Mouse (Mus musculus) kidney, adult 11 months (tissue): ENCODE results near the gene Rnf41.

ENCODE experiments used
- DNase-seq: peaks from one replicate; pipeline ENCODE4 v3.0.0; 2022

Rnf41 gene

GRCm38 (mm10) chr10:128388941-128389340, 22.5 kb upstream of the Rnf41 start:
- no peak for DNase-seq

- DNase-seq = no peak
These were observed 21.9 kb upstream of the Rnf41 start for GRCm38 (mm10) chr10:128389570-128389969.

GRCm38 (mm10) chr10:128390366-128390765, 21.1 kb upstream of the Rnf41 start:
- DNase-seq = no peak

GRCm38 (mm10) chr10:128391850-128392249, 19.6 kb upstream of the Rnf41 start:
- DNase-seq = no peak

GRCm38 (mm10) chr10:128396017-128396673, 15.3 kb upstream of the Rnf41 start:
- DNase-seq = no peak

GRCm38 (mm10) chr10:128396716-128397264, 14.7 kb upstream of the Rnf41 start:
- DNase-seq = peak; percentile 48

GRCm38 (mm10) chr10:128397466-128397865, 14.0 kb upstream of the Rnf41 start:
- DNase-seq = no peak

GRCm38 (mm10) chr10:128400338-128400737, 11.1 kb upstream of the Rnf41 start:
- DNase-seq = peak; percentile 76

- peak; percentile 47 for DNase-seq
These were observed 10.4 kb upstream of the Rnf41 start, which contains the start of gene Slc39a5 for GRCm38 (mm10) chr10:128401056-128401455. TSS of gene Slc39a5 (minus strand) at chr10:128401229.

GRCm38 (mm10) chr10:128401638-128402037, 9.8 kb upstream of the Rnf41 start:
- DNase-seq = no peak

- no peak for DNase-seq
These were observed 7.5 kb upstream of the Rnf41 start for GRCm38 (mm10) chr10:128403931-128404330.

GRCm38 (mm10) chr10:128408591-128409535, 2.6 kb upstream of the Rnf41 start:
- DNase-seq = peak; percentile 24

GRCm38 (mm10) chr10:128409692-128410559, 1.5 kb upstream of the Rnf41 start:
- peak; percentile 98 for DNase-seq

GRCm38 (mm10) chr10:128410560-128410845, 954 bp upstream of the Rnf41 start:
- DNase-seq = no peak

GRCm38 (mm10) chr10:128412055-128412381, 561 bp downstream of the Rnf41 start:
- DNase-seq = no peak

- no peak for DNase-seq
These were observed 1.1 kb downstream of the Rnf41 start for GRCm38 (mm10) chr10:128412558-128412957.

- no peak for DNase-seq
These were observed 1.6 kb downstream of the Rnf41 start for GRCm38 (mm10) chr10:128413076-128413475.

GRCm38 (mm10) chr10:128414848-128415247, 3.4 kb downstream of the Rnf41 start:
- no peak for DNase-seq

- DNase-seq = no peak
These were observed 11.0 kb downstream of the Rnf41 start for GRCm38 (mm10) chr10:128422426-128422825.

GRCm38 (mm10) chr10:128424604-128425003, 13.1 kb downstream of the Rnf41 start:
- DNase-seq = no peak

GRCm38 (mm10) chr10:128425260-128425659, 13.8 kb downstream of the Rnf41 start:
- no peak for DNase-seq

GRCm38 (mm10) chr10:128429052-128429451, 17.6 kb downstream of the Rnf41 start:
- DNase-seq = no peak

GRCm38 (mm10) chr10:128429454-128429853, 18.0 kb downstream of the Rnf41 start:
- DNase-seq = no peak
